Mouse (Mus musculus) intestine, embryonic 16.5 days (tissue): ENCODE data around the gene Epb41l5. TPM values are rescaled to one million over a fixed set of nuclear protein-coding genes. Genes with fewer than 3 reads are reported as not detected.

Experiments used
- ATAC-seq: fragments of 200-750 bp; cut with Nextera tagmentation; 2 replicates; pipeline ENCODE4 v1.8.0; 2017; ENCODE audit warnings: moderate TSS enrichment, moderate library complexity
- H3K27ac ChIP-seq: fragments of 300-500 bp; sonication (generic); 2 replicates; pipeline ENCODE4 v1.5.1; 2014; ENCODE audit warnings: mild to moderate bottlenecking, low read length
- H3K27me3 ChIP-seq: fragments of 300-500 bp; sonication (generic); replicated peaks from 2 replicates; pipeline ENCODE4 v1.6.1; 2014; ENCODE audit warnings: low read length, control low read depth, mixed read lengths; ENCODE audit not compliant: control insufficient read depth, insufficient read depth
- H3K36me3 ChIP-seq: fragments of 300-500 bp; sonication (generic); 2 replicates; pipeline ENCODE4 v1.6.1; 2014; ENCODE audit warnings: low read length, control low read depth; ENCODE audit not compliant: control insufficient read depth, insufficient read depth
- H3K4me1 ChIP-seq: fragments of 300-500 bp; sonication (generic); 2 replicates; pipeline ENCODE4 v1.6.1; 2014; ENCODE audit warnings: low read length, control low read depth, mixed read lengths; ENCODE audit not compliant: control insufficient read depth, insufficient read depth
- H3K4me2 ChIP-seq: fragments of 300-500 bp; sonication (generic); 2 replicates; pipeline ENCODE4 v1.6.1; 2014; ENCODE audit warnings: low read depth, low read length, control low read depth
- H3K4me3 ChIP-seq: fragments of 300-500 bp; sonication (generic); 2 replicates; pipeline ENCODE4 v1.5.1; 2014; ENCODE audit warnings: mild to moderate bottlenecking, low read length
- H3K9ac ChIP-seq: fragments of 300-500 bp; sonication (generic); 2 replicates; pipeline ENCODE4 v1.6.1; 2014; ENCODE audit warnings: low read depth, low read length
- H3K9me3 ChIP-seq: fragments of 300-500 bp; sonication (generic); 2 replicates; pipeline ENCODE4 v1.6.1; 2016; ENCODE audit warnings: low read length, control low read depth; ENCODE audit not compliant: control insufficient read depth
- WGBS: fragments of 180-500 bp; shearing (Covaris S2); extraction: QIAGEN DNeasy Blood & Tissue Kit; methylation state at CpG from one replicate; pipeline ENCODE4 v1.1.7; 2014; 5-methylcytosine and 5-hydroxymethylcytosine counted together
- polyA plus RNA-seq: library from polyadenylated mRNA; unstranded; fragments of >200 nt; fragmentation: Nextera tagmentation; extraction: Ambion mirVana; gene quantifications from 2 replicates; pipeline ENCODE4 v1.2.1, GENCODE M21; 2015

Gene Epb41l5
- polyA plus RNA-seq, 1 experiment from 2014 or later = 36.3 TPM

- no peak for ATAC-seq
- no peak overlapping the region for H3K27ac ChIP-seq
- H3K4me1 ChIP-seq = peaks cover 7% of the 10 kb centered on the region
- no peaks in the 10 kb centered on the region for H3K36me3 ChIP-seq
- no peak overlapping the region for H3K4me3 ChIP-seq
- H3K9me3 ChIP-seq = no peaks in the 10 kb centered on the region
- H3K9ac ChIP-seq = no peak overlapping the region
- no peaks in the 10 kb centered on the region for H3K27me3 ChIP-seq
- H3K4me2 ChIP-seq = no peak overlapping the region
These were observed 130.0 kb downstream of the Epb41l5 start for GRCm38 (mm10) chr1:119518786-119519185.

- Histone ChIP-seq H3K27ac (no peak overlapping the region), H3K9me3 (no peaks in the 10 kb centered on the region), H3K4me2 (no peak overlapping the region), H3K36me3 (no peaks in the 10 kb centered on the region), H3K4me3 (no peak overlapping the region), H3K27me3 (no peaks in the 10 kb centered on the region), H3K4me1 (0 out of 2 replicates have a peak, but pooled peaks cover 3% of the 10 kb centered on the region), H3K9ac (no peak overlapping the region)
- 75% methylated on average over 7 of the region's 7 CpGs for WGBS
- ATAC-seq = no peak
These were observed 130.7 kb downstream of the Epb41l5 start for GRCm38 (mm10) chr1:119518060-119518459.

GRCm38 (mm10) chr1:119510857-119511256, 137.9 kb downstream of the Epb41l5 start:
- H3K27me3 ChIP-seq = no peaks in the 10 kb centered on the region
- peaks cover 2% of the 10 kb centered on the region; the same call in 1 of the 2 replicates for H3K4me1 ChIP-seq
- no peak overlapping the region for H3K27ac ChIP-seq
- no peaks in the 10 kb centered on the region for H3K9me3 ChIP-seq
- no peak for ATAC-seq
- H3K4me2 ChIP-seq = no peak overlapping the region
- 62% methylated on average over 8 of the region's 8 CpGs for WGBS
- H3K9ac ChIP-seq = no peak overlapping the region
- H3K36me3 ChIP-seq = no peaks in the 10 kb centered on the region
- H3K4me3 ChIP-seq = no peak overlapping the region

GRCm38 (mm10) chr1:119510409-119510808, 138.4 kb downstream of the Epb41l5 start:
- whole genome bisulfite sequencing = 54% methylated on average over 9 of the region's 9 CpGs
- Histone ChIP-seq H3K9ac (no peak overlapping the region), H3K4me3 (no peak overlapping the region), H3K4me2 (no peak overlapping the region), H3K9me3 (no peaks in the 10 kb centered on the region), H3K27ac (no peak overlapping the region), H3K27me3 (no peaks in the 10 kb centered on the region), H3K36me3 (no peaks in the 10 kb centered on the region), H3K4me1 (peaks cover 4% of the 10 kb centered on the region; the same call in 1 of the 2 replicates)
- ATAC-seq = no peak

- Histone ChIP-seq H3K9ac (no peak overlapping the region), H3K9me3 (no peaks in the 10 kb centered on the region), H3K4me3 (no peak overlapping the region), H3K27me3 (no peaks in the 10 kb centered on the region), H3K4me2 (no peak overlapping the region), H3K36me3 (no peaks in the 10 kb centered on the region), H3K4me1 (peaks cover 9% of the 10 kb centered on the region), H3K27ac (no peak overlapping the region)
- WGBS = 85% methylated on average over 7 of the region's 7 CpGs
- no peak for ATAC-seq
These were observed 139.3 kb downstream of the Epb41l5 start for GRCm38 (mm10) chr1:119509474-119509873.

GRCm38 (mm10) chr1:119508548-119508947, 140.3 kb downstream of the Epb41l5 start:
- H3K4me3 ChIP-seq = no peak overlapping the region
- H3K9ac ChIP-seq = no peak overlapping the region
- H3K4me2 ChIP-seq = no peak overlapping the region
- no peaks in the 10 kb centered on the region for H3K36me3 ChIP-seq
- no peak for ATAC-seq
- no peaks in the 10 kb centered on the region for H3K27me3 ChIP-seq
- WGBS = 41% methylated on average over 4 of the region's 4 CpGs
- H3K4me1 ChIP-seq = peaks cover 10% of the 10 kb centered on the region
- no peaks in the 10 kb centered on the region for H3K9me3 ChIP-seq
- no peak overlapping the region for H3K27ac ChIP-seq

- 90% methylated on average over 3 of the region's 3 CpGs for WGBS
- Histone ChIP-seq H3K27me3 (no peaks in the 10 kb centered on the region), H3K27ac (no peak overlapping the region), H3K4me1 (peaks cover 22% of the 10 kb centered on the region), H3K9me3 (no peaks in the 10 kb centered on the region), H3K9ac (no peak overlapping the region), H3K36me3 (no peaks in the 10 kb centered on the region; the same call in 1 of the 2 replicates), H3K4me2 (no peak overlapping the region), H3K4me3 (no peak overlapping the region)
- no peak for ATAC-seq
These were observed 142.8 kb downstream of the Epb41l5 start for GRCm38 (mm10) chr1:119505951-119506350.

GRCm38 (mm10) chr1:119504260-119505062, 144.3 kb downstream of the Epb41l5 start, which contains the start of gene Ralb:
TSS of gene Ralb (minus strand) at chr1:119504794.
- no peaks in the 10 kb centered on the region for H3K9me3 ChIP-seq
- H3K4me3 ChIP-seq = peak within 1 kb of the TSS; percentile 85
- peak; percentile 97 for ATAC-seq
- peak within 1 kb of the TSS; percentile 85 for H3K4me2 ChIP-seq
- peaks cover 4% of the 10 kb centered on the region; the same call in 1 of the 2 replicates for H3K36me3 ChIP-seq
- under 1% methylated on average over 49 of the region's 57 CpGs for WGBS
- peak within 1 kb of the TSS; percentile 87 for H3K27ac ChIP-seq
- peaks cover 23% of the 10 kb centered on the region for H3K4me1 ChIP-seq
- H3K27me3 ChIP-seq = no peaks in the 10 kb centered on the region
- H3K9ac ChIP-seq = peak within 1 kb of the TSS; percentile 91

GRCm38 (mm10) chr1:119503808-119504207, 145.0 kb downstream of the Epb41l5 start:
- peak overlapping the region; percentile 91 for H3K9ac ChIP-seq
- WGBS = 11% methylated on average over 5 of the region's 5 CpGs
- no peaks in the 10 kb centered on the region for H3K27me3 ChIP-seq

More at GRCm38 (mm10) chr1:119503808-119504207, 145.0 kb downstream of the Epb41l5 start:
- peak overlapping the region; percentile 76 for H3K4me2 ChIP-seq
- peaks cover 6% of the 10 kb centered on the region; the same call in 1 of the 2 replicates for H3K36me3 ChIP-seq
- H3K9me3 ChIP-seq = no peaks in the 10 kb centered on the region
- no peak for ATAC-seq
- peak overlapping the region; percentile 87 for H3K27ac ChIP-seq
- peak overlapping the region; percentile 85 for H3K4me3 ChIP-seq
- H3K4me1 ChIP-seq = peaks cover 27% of the 10 kb centered on the region
